Mouse (Mus musculus): ENCODE measurements around the gene Crybg2.

DNA sequence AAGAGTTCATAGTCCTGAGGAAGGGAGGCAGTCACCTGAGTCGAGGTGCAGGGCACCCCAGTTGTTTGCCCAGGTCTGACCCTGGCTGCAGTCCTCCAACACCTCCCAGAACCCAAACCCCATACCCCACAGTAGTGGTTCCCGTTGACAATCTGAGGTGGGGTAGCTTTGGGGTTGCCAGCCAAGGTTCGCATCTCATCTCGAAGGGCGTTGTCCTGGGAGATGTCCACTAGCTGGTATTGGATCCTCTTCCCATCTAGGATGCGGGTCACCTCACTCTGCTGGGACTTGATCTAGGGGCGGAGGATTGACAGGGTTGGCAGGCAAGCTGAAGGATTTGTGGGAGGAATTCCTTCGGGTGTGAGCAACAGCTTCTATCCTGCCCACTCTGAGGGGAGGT, 67.2 kb downstream of the Crybg2 start:
- no peak for TF ChIP-seq CTCF (IDR thresholded peaks at IDR 0.05; ENCODE audit: borderline replicate concordance, insufficient read depth, low read length)
- no peak for TF ChIP-seq POLR2A (IDR thresholded peaks at IDR 0.05; ENCODE audit: low read depth, low read length)
